Mouse (Mus musculus) CH12.LX (cell line): ENCODE data around the gene Tph1. TPM values are rescaled to one million over a fixed set of nuclear protein-coding genes. Genes with fewer than 3 reads are reported as not detected.

ENCODE experiments used
- DNase-seq: peaks from one replicate; pipeline ENCODE4 v3.0.0-alpha.2; 2013; ENCODE audit errors: extremely low read depth
- H3K27ac ChIP-seq: 2 replicates; pipeline ENCODE4 v1.5.1; 2012; ENCODE audit warnings: low read depth, mild to moderate bottlenecking, control low read depth, moderate library complexity; ENCODE audit not compliant: insufficient read depth
- H3K27me3 ChIP-seq: replicated peaks from 2 replicates; pipeline ENCODE3; 2012; ENCODE audit warnings: inconsistent platforms
- H3K36me3 ChIP-seq, 2 experiments: replicated peaks in 1 of 2; 2 replicates each; pipeline versions ENCODE3 to v1.6.1; 2012; ENCODE audit warnings: inconsistent platforms in 1 of 2, low read length in 1 of 2, mild to moderate bottlenecking in 1 of 2, mixed read lengths in 1 of 2, moderate library complexity in 1 of 2; ENCODE audit not compliant: control insufficient read depth in 1 of 2, insufficient read depth in 1 of 2
- H3K4me1 ChIP-seq, 2 experiments: 2 replicates each; pipeline ENCODE4 v1.6.1; 2012; ENCODE audit warnings: inconsistent platforms in 1 of 2, moderate library complexity in 1 of 2; ENCODE audit not compliant: insufficient read depth in 2 of 2, control insufficient read depth in 1 of 2
- H3K4me2 ChIP-seq: 2 replicates; pipeline ENCODE4 v1.6.1; 2012; ENCODE audit warnings: low read depth, mild to moderate bottlenecking, control low read depth; ENCODE audit not compliant: poor library complexity, insufficient read depth, severe bottlenecking
- H3K4me3 ChIP-seq, 3 experiments: fragments of 150-350 bp in 1 of 3; sonication (generic) in 1 of 3; replicated peaks in 1 of 3; 2 replicates each; pipeline versions ENCODE3 to v1.5.1; 2011 to 2012; ENCODE audit warnings: low read depth in 2 of 3, low read length in 2 of 3, mild to moderate bottlenecking in 2 of 3, moderate library complexity in 2 of 3, control low read depth in 1 of 3, improper control_type of control experiment in 1 of 3, inconsistent platforms in 1 of 3, mixed read lengths in 1 of 3; ENCODE audit not compliant: poor library complexity in 1 of 3
- H3K79me2 ChIP-seq: replicated peaks from 2 replicates; pipeline ENCODE4 v1.6.1; 2012; ENCODE audit warnings: mild to moderate bottlenecking, moderate library complexity; ENCODE audit not compliant: control insufficient read depth, poor library complexity, insufficient read depth, severe bottlenecking; ENCODE audit errors: extremely low read depth
- H3K9ac ChIP-seq: 2 replicates; pipeline ENCODE4 v1.6.1; 2012; ENCODE audit warnings: low read depth, mild to moderate bottlenecking, control low read depth, moderate library complexity; ENCODE audit not compliant: insufficient read depth
- H3K9me3 ChIP-seq: replicated peaks from 2 replicates; pipeline ENCODE3; 2012; ENCODE audit warnings: low read length, inconsistent platforms, mixed read lengths
- BHLHE40 ChIP-seq: IDR thresholded peaks from 2 replicates; pipeline ENCODE4 v1.6.1; 2011; ENCODE audit warnings: mild to moderate bottlenecking, low read depth, low read length, improper control_type of control experiment
- CHD2 ChIP-seq: IDR thresholded peaks from 2 replicates; pipeline ENCODE4 v1.6.1; 2011; ENCODE audit warnings: low read length, improper control_type of control experiment
- EP300 ChIP-seq: IDR thresholded peaks from 2 replicates; pipeline ENCODE4 v1.6.1; 2011; ENCODE audit warnings: low read length, improper control_type of control experiment
- ETS1 ChIP-seq: conservative IDR thresholded peaks from 2 replicates; pipeline ENCODE4 v1.6.1; 2012; ENCODE audit warnings: low read depth, mild to moderate bottlenecking, inconsistent platforms, low read length, improper control_type of control experiment, moderate library complexity
- JUND ChIP-seq: conservative IDR thresholded peaks from 2 replicates; pipeline ENCODE4 v1.6.1; 2011; ENCODE audit warnings: low read depth, low read length, improper control_type of control experiment
- MAFK ChIP-seq: IDR thresholded peaks from 2 replicates; pipeline ENCODE4 v1.6.1; 2011; ENCODE audit warnings: low read length, improper control_type of control experiment; ENCODE audit not compliant: insufficient replicate concordance
- MAZ ChIP-seq: IDR thresholded peaks from 2 replicates; pipeline ENCODE4 v1.6.1; 2012; ENCODE audit warnings: low read depth, mild to moderate bottlenecking, inconsistent platforms, low read length, improper control_type of control experiment, moderate library complexity
- MXI1 ChIP-seq: IDR thresholded peaks from 2 replicates; pipeline ENCODE4 v1.6.1; 2011; ENCODE audit warnings: mild to moderate bottlenecking, low read depth, low read length, improper control_type of control experiment
- PAX5 ChIP-seq: IDR thresholded peaks from 2 replicates; pipeline ENCODE4 v1.6.1; 2012; ENCODE audit warnings: low read length, inconsistent platforms, mixed read lengths
- POLR2AphosphoS2 ChIP-seq: IDR thresholded peaks from 2 replicates; pipeline ENCODE4 v1.6.1; 2011; ENCODE audit warnings: low read depth, low read length, improper control_type of control experiment
- RAD21 ChIP-seq: IDR thresholded peaks from 2 replicates; pipeline ENCODE4 v1.6.1; 2011; ENCODE audit warnings: low read depth, mild to moderate bottlenecking, low read length, improper control_type of control experiment, moderate library complexity
- RCOR1 ChIP-seq: conservative IDR thresholded peaks from 2 replicates; pipeline ENCODE4 v1.6.1; 2012; ENCODE audit warnings: low read depth, mild to moderate bottlenecking, inconsistent platforms, low read length, improper control_type of control experiment
- SMC3 ChIP-seq: IDR thresholded peaks from 2 replicates; pipeline ENCODE4 v1.6.1; 2011; ENCODE audit warnings: low read depth, low read length, improper control_type of control experiment
- ZKSCAN1 ChIP-seq: IDR thresholded peaks from 2 replicates; pipeline ENCODE4 v1.6.1; 2012; ENCODE audit warnings: low read depth, inconsistent platforms, low read length, improper control_type of control experiment, borderline replicate concordance
- ZMIZ1 ChIP-seq: IDR thresholded peaks from 2 replicates; pipeline ENCODE4 v1.6.1; 2012; ENCODE audit warnings: low read depth, mild to moderate bottlenecking, inconsistent platforms, low read length, improper control_type of control experiment
- dilution Hi-C: fragments of 300-500 bp; cut with MboI; formaldehyde crosslinking; loops from 2 replicates; pipeline ENCODE4 v1.14.3; 2020; ENCODE audit warnings: low sequenced_read_pairs; ENCODE audit not compliant: extremely low pct_unique_long_range_greater_than_20kb, extremely low pct_ligation_motif_present
- in situ Hi-C: fragments of 300-500 bp; cut with MboI; formaldehyde crosslinking; loops from 3 replicates; pipeline ENCODE4 v1.14.3; 2019; ENCODE audit warnings: low sequenced_read_pairs, low pct_ligation_motif_present, low pct_unique_long_range_greater_than_20kb, mixed read lengths
- polyA plus RNA-seq: library from polyadenylated mRNA; unstranded; fragments of >175 nt; gene quantifications from 2 replicates; pipeline ENCODE4 v1.2.1, GENCODE M21; 2012; ENCODE audit warnings: low read depth; ENCODE audit not compliant: insufficient read length
- total RNA-seq, 2 experiments: library from RNA; depleted of rRNA; stranded (reverse); fragments of 300-350 nt in 1 of 2; fragments of >200 nt in 1 of 2; gene quantifications; 2 replicates each; pipeline ENCODE4 v1.2.3; 2012 to 2014

The Tph1 gene
- total and polyA plus RNA-seq, 3 experiments = 0.13 TPM; not detected in 2

DNA sequence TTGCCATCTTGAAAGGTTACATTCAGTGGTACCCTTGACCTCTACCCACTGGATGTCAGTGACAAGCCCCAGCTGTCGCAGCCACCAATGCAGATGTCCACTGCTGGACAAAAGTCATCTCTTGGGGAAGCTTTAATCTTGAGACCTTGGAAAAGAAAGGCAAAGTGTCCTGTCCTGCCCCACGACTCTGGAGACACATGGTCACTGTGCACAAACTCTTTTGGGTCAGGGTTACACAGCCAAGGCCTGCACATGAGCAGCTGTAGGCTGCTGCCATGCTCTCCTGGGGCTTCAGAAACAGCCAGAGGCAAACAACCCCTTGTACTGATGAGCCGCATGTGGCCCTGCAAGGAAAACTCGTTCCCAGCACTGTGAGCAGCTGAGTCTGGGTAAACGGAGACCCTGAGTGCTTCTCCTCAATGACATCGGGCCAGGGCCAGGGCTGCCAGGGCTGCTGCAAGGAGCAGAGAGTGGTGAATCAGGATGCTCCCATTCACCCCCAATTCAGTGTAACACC, 59.9 kb downstream of the Tph1 start:
- in situ Hi-C loops = no loop called here
- dilution Hi-C loops = no loop called here

DNA sequence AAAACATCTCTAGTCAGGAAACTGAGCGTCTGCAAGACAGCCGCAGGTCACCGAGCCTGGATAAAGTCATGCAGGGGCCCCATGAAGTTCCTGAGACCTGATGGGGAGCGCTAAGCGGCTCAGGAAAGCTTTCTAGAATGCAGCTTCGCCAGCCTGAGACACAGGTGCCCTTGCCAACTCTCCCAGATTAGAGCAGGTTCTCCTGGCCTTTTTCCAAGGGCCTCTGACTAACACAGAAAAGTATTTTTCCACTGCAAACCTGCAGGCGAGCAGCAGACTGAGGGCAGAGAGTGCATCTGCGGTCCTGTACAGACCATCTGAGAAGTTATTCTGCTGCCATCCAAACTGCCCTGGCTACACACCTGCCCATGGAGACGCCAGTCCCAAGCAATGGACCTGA, 60.4 kb downstream of the Tph1 start:
- H3K9me3 ChIP-seq = no peaks in the 10 kb centered on the region
- dilution Hi-C loops (no loop called here), in situ Hi-C loops (no loop called here)
- TF ChIP-seq ETS1 (no peak), ZKSCAN1 (no peak), CHD2 (no peak), RCOR1 (no peak), JUND (no peak), BHLHE40 (no peak), RAD21 (no peak), MAZ (no peak), PAX5 (no peak)
- no peaks in the 10 kb centered on the region for H3K27me3 ChIP-seq
- H3K9ac ChIP-seq = no peak overlapping the region
- no peaks in the 10 kb centered on the region for H3K79me2 ChIP-seq
- H3K4me2 ChIP-seq = no peak overlapping the region
- peaks cover 5 to 54% of the 10 kb centered on the region in 2 experiments for H3K36me3 ChIP-seq
- peaks cover 7 to 82% of the 10 kb centered on the region in 2 experiments; a peak in 3 of 4 replicates for H3K4me1 ChIP-seq
- no peak for DNase-seq
- H3K27ac ChIP-seq = no peak overlapping the region
- H3K4me3 ChIP-seq = no peak overlapping the region

More for the DNA sequence above, 59.9 kb downstream of the Tph1 start:
- H3K36me3 ChIP-seq = peaks cover 5 to 59% of the 10 kb centered on the region in 2 experiments
- peaks cover 5 to 80% of the 10 kb centered on the region in 2 experiments; a peak in 3 of 4 replicates for H3K4me1 ChIP-seq
- H3K79me2 ChIP-seq = no peaks in the 10 kb centered on the region
- H3K4me3 ChIP-seq = no peak overlapping the region
- no peak for DNase-seq
- H3K27ac ChIP-seq = no peak overlapping the region
- no peak overlapping the region for H3K4me2 ChIP-seq
- no peak for TF ChIP-seq SMC3
- no peak for TF ChIP-seq ZKSCAN1
- no peak for TF ChIP-seq CHD2
- TF ChIP-seq MAFK = no peak
- TF ChIP-seq POLR2AphosphoS2 = no peak
- TF ChIP-seq EP300 = no peak
- TF ChIP-seq ZMIZ1 = no peak
- no peak for TF ChIP-seq MXI1
- no peaks in the 10 kb centered on the region for H3K27me3 ChIP-seq
- H3K9me3 ChIP-seq = no peaks in the 10 kb centered on the region
- H3K9ac ChIP-seq = no peak overlapping the region
